Comparison of ENCODE assay signal across 8 mouse cellular contexts in the genomic region with DNA sequence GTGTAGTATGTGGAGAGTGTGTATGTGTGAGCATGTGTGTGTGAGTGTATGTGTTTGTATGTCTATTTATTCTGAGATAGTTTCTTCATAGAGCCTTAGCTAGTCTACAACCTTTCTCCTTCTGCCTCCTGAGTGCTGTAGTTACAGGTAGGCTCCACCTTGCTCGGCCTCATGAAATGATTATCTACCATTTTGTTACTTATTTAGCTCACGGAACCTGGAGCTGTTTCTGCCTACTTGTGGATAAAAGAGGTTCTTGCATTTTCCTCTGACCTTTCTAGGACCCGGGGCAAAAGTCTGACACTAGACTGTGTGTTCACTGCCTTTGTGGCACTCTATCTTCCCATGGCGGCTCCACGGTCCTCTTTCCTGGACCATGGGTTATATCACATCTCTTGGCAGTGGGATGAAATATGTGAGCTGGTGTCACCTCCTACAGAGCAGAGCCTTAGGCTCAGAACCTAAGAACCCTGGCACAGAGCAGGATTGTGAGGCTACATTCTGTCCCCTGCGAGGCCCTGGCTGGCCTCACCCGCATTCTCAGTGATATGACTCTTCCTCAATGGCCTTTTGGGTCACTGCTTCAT. TPM values are rescaled to one million over a fixed set of nuclear protein-coding genes. Genes with fewer than 3 reads are reported as not detected.
DNase-seq lines count a peak whose midpoint lies in the region; ATAC-seq and TF ChIP-seq lines count a peak whose summit lies in the region.

A gene (plus strand): TSS at position 537 of the 587 bp plus-strand sequence.

- no peak for TF ChIP-seq POLR2A in thymus, adult 2 months (IDR thresholded peaks at IDR 0.05; ENCODE audit: control insufficient read depth, extremely low read depth, insufficient read depth, low read length, poor library complexity)

- TF ChIP-seq CTCF in thymus, adult 2 months (IDR thresholded peaks at IDR 0.05; ENCODE audit: borderline replicate concordance, control insufficient read depth, extremely low read depth, insufficient read depth, low read length, poor library complexity) = no peak

- H3K4me3 ChIP-seq in thymus, adult 2 months (ENCODE audit: control insufficient read depth, insufficient read depth, low read length) = no peak within 1 kb of the TSS
- H3K4me3 ChIP-seq in forebrain, embryonic 12.5 days (replicated peaks) = no peak within 1 kb of the TSS
- no peak within 1 kb of the TSS for H3K4me3 ChIP-seq in liver, embryonic 11.5 days (ENCODE audit: low read depth, low read length)
- no peak within 1 kb of the TSS for H3K4me3 ChIP-seq in stomach, embryonic 16.5 days (replicated peaks; ENCODE audit: low read length)

- no peak for DNase-seq in thymus, adult 2 months
- DNase-seq in thymus, postnatal 4 days = no peak
- no peak for DNase-seq in liver, embryonic 11.5 days (ENCODE audit: low spot score)
- no peak for DNase-seq in right cerebral cortex, adult 2 months (ENCODE audit: low spot score in 2 of 2)
- DNase-seq in urinary bladder, adult 18-20 months (ENCODE audit: low spot score in 2 of 2) = no peak

- no peaks in the 10 kb centered on the region for H3K9me3 ChIP-seq in forebrain, embryonic 12.5 days
- H3K9me3 ChIP-seq in liver, embryonic 11.5 days (ENCODE audit: control insufficient read depth, low read length) = no peaks in the 10 kb centered on the region
- H3K9me3 ChIP-seq in stomach, embryonic 16.5 days (replicated peaks; ENCODE audit: control insufficient read depth, low read length) = no peaks in the 10 kb centered on the region

- H3K27ac ChIP-seq in thymus, adult 2 months (ENCODE audit: control insufficient read depth, insufficient read depth, low read length) = no peak within 1 kb of the TSS
- no peak within 1 kb of the TSS for H3K27ac ChIP-seq in forebrain, embryonic 12.5 days
- H3K27ac ChIP-seq in liver, embryonic 11.5 days (ENCODE audit: low read depth, low read length) = no peak within 1 kb of the TSS
- no peak within 1 kb of the TSS for H3K27ac ChIP-seq in stomach, embryonic 16.5 days (ENCODE audit: low read length)

- no peak within 1 kb of the TSS for H3K4me2 ChIP-seq in forebrain, embryonic 12.5 days
- no peak within 1 kb of the TSS for H3K4me2 ChIP-seq in liver, embryonic 11.5 days
- no peak within 1 kb of the TSS for H3K4me2 ChIP-seq in stomach, embryonic 16.5 days (ENCODE audit: low read depth, low read length)

- H3K9ac ChIP-seq in forebrain, embryonic 12.5 days = no peak within 1 kb of the TSS
- H3K9ac ChIP-seq in liver, embryonic 11.5 days (ENCODE audit: low read depth, low read length) = no peak within 1 kb of the TSS
- no peak within 1 kb of the TSS for H3K9ac ChIP-seq in stomach, embryonic 16.5 days (ENCODE audit: low read length)

- no peaks in the 10 kb centered on the region for H3K4me1 ChIP-seq in thymus, adult 2 months (replicated peaks; ENCODE audit: control insufficient read depth, insufficient read depth, low read length)
- H3K4me1 ChIP-seq in forebrain, embryonic 12.5 days = no peaks in the 10 kb centered on the region; the same call in 1 of the 2 replicates
- peaks cover 6% of the 10 kb centered on the region; the same call in 1 of the 2 replicates for H3K4me1 ChIP-seq in liver, embryonic 11.5 days (replicated peaks; ENCODE audit: control insufficient read depth, insufficient read depth, low read length)
- H3K4me1 ChIP-seq in stomach, embryonic 16.5 days (ENCODE audit: control insufficient read depth, insufficient read depth, low read length) = peaks cover 8% of the 10 kb centered on the region; the same call in 1 of the 2 replicates

- 97% methylated on average over 7 of the region's 7 CpGs for WGBS in thymus, adult 2 months
- 87% methylated on average over 7 of the region's 7 CpGs for WGBS in forebrain, embryonic 12.5 days
- 85% methylated on average over 7 of the region's 7 CpGs for WGBS in liver, embryonic 11.5 days
- WGBS in stomach, embryonic 16.5 days = 89% methylated on average over 7 of the region's 7 CpGs

- no peaks in the 10 kb centered on the region for H3K27me3 ChIP-seq in thymus, adult 2 months (ENCODE audit: control insufficient read depth, insufficient read depth, low read length)
- no peaks in the 10 kb centered on the region for H3K27me3 ChIP-seq in forebrain, embryonic 12.5 days
- H3K27me3 ChIP-seq in liver, embryonic 11.5 days (replicated peaks; ENCODE audit: control insufficient read depth, insufficient read depth, low read length) = no peaks in the 10 kb centered on the region
- no peaks in the 10 kb centered on the region for H3K27me3 ChIP-seq in stomach, embryonic 16.5 days (ENCODE audit: control insufficient read depth, insufficient read depth, low read length)

- no peak for ATAC-seq in forebrain, embryonic 12.5 days (ENCODE audit: low FRiP score)
- ATAC-seq in hematopoietic stem cell, adult 5-6 weeks (replicated peaks in 1 of 2; ENCODE audit: insufficient read depth in 1 of 2, low FRiP score in 2 of 2, low TSS enrichment in 1 of 2, low read depth in 1 of 2, poor library complexity in 2 of 2, severe bottlenecking in 2 of 2) = no peak
- no peak for ATAC-seq in liver, embryonic 11.5 days (replicated peaks; ENCODE audit: low FRiP score)
- no peak for ATAC-seq in stomach, embryonic 16.5 days (ENCODE audit: insufficient read depth, low FRiP score)

- no peaks in the 10 kb centered on the region for H3K36me3 ChIP-seq in thymus, adult 2 months (ENCODE audit: control insufficient read depth, insufficient read depth, low read length)
- no peaks in the 10 kb centered on the region for H3K36me3 ChIP-seq in forebrain, embryonic 12.5 days (replicated peaks)
- no peaks in the 10 kb centered on the region for H3K36me3 ChIP-seq in liver, embryonic 11.5 days (ENCODE audit: control insufficient read depth, insufficient read depth, low read length)
- no peaks in the 10 kb centered on the region for H3K36me3 ChIP-seq in stomach, embryonic 16.5 days (ENCODE audit: control insufficient read depth, insufficient read depth, low read length)

RNA-seq across cellular contexts. Expression of the gene that starts here (rescaled TPM):
- polyA plus RNA-seq in thymus, adult 2 months (2012; rRNA removed) = 70.8 and 76.9 TPM in 2 replicates
- 126 and 139 TPM in 2 replicates for polyA plus RNA-seq in forebrain, embryonic 12.5 days (2016; fragmentation: Nextera tagmentation; extraction: Ambion mirVana)
- 15.3 and 26.8 TPM in 2 replicates for total RNA-seq in hematopoietic stem cell, adult 5-6 weeks (2017)
- polyA plus RNA-seq in liver, embryonic 11.5 days (2014; fragmentation: Nextera tagmentation; extraction: Ambion mirVana) = 59.2 and 61.0 TPM in 2 replicates
- polyA plus RNA-seq in stomach, embryonic 16.5 days (2015; fragmentation: Nextera tagmentation; extraction: Ambion mirVana) = 88.0 and 93.6 TPM in 2 replicates
